Mouse (Mus musculus) kidney, adult 18-20 months (tissue): ENCODE measurements at regions not wholly inside any gene's neighbourhood (a gene's known extent, or its start where the extent isn't known, plus 50 kb on each side); places are given as distances from the start of the nearest gene placed in this dataset.

Experiments
- DNase-seq: peaks from one replicate; pipeline ENCODE4 v3.0.0; 2021

DNA sequence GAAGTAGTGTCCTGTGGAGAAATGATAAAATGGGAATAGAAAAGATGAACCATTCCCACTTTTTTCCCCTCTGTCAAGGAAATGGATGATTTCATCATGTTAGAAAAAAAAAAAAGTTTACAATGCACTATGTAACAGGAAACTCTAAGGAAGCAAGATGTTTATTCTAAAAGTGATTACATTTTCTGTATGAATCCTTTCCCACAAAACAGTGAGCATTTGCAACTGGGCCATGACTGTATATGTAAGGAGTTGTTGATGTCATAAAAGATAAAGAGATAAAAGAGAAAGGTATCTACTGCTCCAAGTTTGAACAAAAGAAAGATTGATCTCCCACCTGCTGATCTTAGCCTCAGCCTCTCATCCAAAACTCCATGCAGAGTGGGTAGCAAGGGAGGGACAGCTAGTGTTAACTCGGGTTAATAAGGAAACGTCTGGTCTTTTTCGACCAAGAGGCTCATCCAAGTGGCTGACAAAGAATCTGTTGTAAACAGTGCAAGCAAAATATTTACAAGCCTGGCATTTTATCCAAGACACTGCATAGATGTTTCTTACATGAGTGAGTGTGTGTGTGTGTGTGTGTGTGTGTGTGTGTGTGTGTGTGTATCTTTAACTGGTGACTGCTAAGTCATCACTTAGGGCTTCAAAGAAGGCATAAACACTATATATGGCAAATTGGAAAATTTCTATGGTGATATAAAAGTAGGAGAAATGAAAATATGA, 213.3 kb downstream of the Gm9733 start:
- no peak for DNase-seq

DNA sequence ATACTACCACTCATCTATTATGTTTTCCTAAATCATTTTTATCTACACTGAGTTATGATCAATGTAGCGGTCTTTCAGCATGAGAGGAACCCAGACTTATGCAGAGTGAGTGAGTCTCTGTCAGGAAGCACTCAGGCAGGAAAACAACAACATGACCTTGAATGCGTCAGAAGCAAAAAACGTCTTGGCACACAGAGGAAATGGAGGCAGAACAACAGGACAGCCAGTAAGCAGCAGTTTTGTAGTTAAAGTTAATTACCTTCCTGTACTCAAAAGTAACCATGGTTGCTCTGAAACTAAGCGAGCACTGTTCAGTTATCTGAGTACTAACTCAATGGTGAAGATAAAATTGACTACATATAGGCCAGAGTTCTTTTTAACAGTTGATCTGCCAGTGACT, 205.4 kb downstream of the Gm9733 start:
- no peak for DNase-seq

- no peak for DNase-seq
Measured at GRCm38 (mm10) chr3:15128370-15128769, 203.7 kb downstream of the Gm9733 start.

GRCm38 (mm10) chr3:15128960-15129359, 203.1 kb downstream of the Gm9733 start:
- DNase-seq: no peak

GRCm38 (mm10) chr3:15129729-15130369, 202.3 kb downstream of the Gm9733 start:
- no peak for DNase-seq

- no peak for DNase-seq
Measured at GRCm38 (mm10) chr3:15132136-15132535, 200.0 kb downstream of the Gm9733 start.

DNA sequence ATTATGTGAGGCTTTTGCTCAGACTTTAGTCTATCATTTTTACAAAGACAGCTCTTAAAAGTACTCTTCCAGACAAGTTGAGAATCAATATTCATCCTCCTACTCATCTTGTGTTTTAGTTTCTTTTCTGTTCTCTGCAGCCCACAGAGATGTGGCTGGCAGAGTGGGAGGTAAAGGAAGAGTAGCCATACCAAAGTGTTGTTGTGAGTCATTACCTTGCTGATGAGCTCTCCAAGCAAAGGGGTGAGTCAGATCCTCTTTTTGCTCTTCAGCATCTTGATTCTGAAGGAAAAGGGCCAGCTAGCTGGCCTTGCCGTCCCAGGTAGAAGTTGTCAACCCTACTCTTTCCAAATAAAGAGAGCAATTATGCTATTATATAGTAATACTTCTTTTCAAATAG, 192.6 kb downstream of the Gm9733 start:
- DNase-seq: no peak

DNA sequence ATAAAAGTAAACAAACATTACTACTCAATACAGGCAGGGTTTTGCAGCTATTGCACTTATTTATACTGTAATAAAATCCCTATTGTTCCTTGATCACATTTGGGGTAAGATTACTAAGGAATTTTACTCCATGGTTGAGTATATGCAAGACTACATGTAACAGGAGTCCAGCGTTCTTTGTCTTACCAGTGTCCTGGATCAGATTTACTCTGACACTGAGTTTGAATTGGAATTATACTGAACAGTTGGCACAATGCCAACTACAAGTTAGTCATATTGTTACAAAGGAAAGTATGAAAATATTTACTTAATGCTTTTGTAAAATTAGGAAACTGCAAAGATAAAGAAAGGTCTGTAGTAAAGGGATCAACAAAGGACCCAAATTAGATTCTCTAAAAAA, 178.4 kb downstream of the Gm9733 start:
- DNase-seq: no peak

DNA sequence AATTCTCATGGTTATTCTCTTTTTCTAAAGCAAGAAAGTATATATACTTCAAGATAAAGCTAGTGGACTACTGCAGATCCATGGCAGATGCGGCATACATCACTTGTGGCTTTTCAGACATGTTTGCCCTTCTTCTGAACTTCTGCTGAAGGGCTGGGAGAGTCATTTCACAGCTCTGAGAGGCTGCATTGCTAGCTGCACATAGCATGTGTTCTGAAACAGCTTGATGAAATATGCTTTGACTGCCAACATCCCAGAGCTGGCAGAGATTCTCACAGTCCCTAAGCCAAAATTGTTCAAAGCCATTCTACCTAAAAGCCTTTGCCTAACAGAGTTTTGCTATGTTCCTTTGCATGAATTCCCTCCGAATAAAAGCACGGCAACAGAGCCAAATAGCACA, 177.9 kb downstream of the Gm9733 start:
- DNase-seq: no peak

- DNase-seq: no peak
Measured at GRCm38 (mm10) chr3:15156681-15157080, 175.4 kb downstream of the Gm9733 start.

GRCm38 (mm10) chr3:15157842-15158241, 174.3 kb downstream of the Gm9733 start:
- no peak for DNase-seq

GRCm38 (mm10) chr3:15158926-15159325, 173.2 kb downstream of the Gm9733 start:
- peak; percentile 6 for DNase-seq

DNA sequence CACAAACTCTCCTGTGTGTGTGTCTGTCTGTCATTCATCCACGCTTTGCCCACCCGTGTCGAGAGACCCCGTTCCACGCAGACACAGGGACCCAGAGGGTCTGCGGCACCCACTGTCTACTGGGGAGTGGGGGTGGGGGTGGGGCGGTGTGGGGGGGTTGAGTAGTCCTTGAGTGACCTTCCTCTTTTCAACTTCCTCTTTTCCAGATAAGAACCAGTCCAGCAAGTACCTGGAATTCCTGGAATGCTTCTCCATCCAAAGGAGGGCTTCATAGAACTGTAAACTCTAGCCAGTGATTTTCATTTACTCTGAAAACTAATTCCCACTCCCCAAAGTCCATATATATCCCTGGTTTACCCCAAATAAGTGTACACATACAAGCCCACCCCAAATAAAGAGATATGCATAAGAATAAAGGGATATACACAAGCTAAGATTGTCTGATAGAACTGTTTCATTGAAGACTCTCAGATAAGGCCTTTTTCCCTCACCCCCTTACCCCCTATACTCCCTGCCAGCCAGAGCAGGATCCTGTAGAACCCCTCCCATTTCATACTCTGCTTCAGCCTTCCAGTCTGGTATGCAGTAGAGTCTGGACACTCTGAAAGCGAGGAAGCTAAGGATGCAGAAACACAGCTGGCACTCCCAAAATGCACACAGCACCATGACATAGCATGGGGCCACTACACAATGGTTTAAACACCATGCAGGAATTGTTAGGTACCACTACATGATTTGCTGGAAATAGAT, 172.0 kb downstream of the Gm9733 start:
- no peak for DNase-seq

DNA sequence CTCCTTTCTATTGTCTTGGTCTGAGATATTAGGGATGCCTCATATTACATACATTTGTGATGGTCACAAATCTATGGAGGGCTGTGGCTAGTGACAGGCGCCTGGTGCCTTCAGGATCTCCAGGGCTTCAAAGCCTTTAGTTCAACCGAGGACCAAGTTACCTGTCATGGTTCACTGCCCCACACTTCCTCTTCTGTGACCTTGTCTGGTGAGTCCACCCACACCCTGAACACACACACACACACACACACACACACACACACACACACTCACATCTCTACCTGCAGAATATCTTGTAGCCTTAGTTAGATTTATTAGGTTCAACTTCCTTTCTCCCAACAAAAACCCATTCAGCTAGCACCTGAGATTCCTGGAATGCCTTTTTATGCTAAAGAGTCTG, 156.3 kb downstream of the Gm9733 start:
- DNase-seq: no peak

GRCm38 (mm10) chr3:15179079-15179812, 152.9 kb downstream of the Gm9733 start:
- DNase-seq: no peak

DNA sequence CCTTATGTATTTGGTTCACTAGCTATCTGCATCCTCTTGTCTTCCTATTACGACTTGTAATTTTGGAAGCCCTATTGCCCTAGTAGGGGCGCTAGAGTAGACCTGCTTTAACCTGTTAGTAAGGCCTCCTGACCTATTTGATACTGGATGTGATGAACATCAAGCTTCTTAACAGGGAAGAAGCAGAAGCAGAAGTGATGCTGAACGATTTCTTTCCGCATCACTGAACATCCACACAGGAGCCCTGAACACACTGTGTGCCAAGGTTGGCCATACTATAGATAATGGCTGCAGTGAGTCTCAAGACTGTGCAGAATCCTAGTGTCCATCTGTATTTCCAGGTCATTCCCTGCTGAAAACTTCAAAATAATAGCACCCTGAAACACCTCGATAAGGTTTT, 151.0 kb downstream of the Gm9733 start:
- DNase-seq: no peak

DNA sequence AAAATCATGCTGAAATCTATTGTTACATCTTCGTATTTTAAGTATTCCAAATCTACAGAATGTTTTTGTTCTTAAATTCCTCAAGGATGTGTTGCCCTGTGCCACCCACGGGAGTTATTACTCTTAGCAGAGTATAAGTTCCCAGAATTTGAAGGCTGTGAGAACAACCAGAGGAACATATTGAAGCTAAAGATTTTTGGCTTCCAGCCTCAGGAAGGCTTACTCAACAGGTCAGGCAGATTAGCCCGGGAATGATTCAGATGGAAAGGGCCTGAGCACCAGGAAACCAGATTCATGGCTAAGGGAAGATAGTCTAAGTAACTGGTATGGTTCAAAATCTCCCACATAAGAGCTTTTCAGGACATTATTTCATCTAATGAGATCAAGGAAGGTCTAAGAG, 145.4 kb downstream of the Gm9733 start:
- no peak for DNase-seq

DNA sequence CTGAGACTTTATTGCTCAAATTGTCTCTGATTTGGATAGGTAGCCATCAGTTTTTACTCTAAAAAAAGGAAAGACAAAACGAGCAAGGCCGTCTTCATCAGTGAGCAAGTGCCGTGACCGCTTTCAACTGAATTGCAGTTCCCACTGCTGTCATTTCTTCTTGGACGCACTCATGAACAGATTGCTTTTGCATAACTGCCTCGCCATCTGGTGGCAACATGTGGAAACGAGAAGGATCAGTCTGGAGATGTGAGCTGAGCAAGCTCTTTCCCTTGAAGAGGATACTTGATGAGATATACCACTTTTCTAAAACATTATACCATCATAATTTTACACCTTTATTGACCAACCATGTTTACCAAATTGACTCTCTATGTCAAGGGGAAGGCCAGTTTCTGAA, 137.7 kb downstream of the Gm9733 start:
- DNase-seq: peak; percentile 78

- DNase-seq: no peak
Measured at GRCm38 (mm10) chr3:15196101-15196500, 136.0 kb downstream of the Gm9733 start.

DNA sequence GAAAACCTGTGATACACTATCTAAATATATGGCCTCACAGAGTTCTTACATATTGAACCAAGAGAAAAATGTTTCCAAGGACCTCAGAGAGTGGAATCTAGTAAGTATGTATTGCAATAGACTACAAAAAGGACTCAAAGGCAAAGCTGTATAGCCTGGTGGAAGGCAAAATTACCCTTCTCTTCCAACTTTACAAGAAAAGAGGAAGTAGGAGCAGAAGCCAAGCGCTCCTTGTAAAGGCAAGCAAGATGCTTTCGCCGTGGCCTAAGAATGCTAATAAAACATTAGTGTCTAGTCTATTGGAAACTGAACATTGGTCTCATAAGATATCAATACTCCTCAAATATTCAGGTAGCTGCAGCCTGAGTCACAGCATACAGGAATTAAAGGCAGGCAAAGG, 134.0 kb downstream of the Gm9733 start:
- no peak for DNase-seq

DNA sequence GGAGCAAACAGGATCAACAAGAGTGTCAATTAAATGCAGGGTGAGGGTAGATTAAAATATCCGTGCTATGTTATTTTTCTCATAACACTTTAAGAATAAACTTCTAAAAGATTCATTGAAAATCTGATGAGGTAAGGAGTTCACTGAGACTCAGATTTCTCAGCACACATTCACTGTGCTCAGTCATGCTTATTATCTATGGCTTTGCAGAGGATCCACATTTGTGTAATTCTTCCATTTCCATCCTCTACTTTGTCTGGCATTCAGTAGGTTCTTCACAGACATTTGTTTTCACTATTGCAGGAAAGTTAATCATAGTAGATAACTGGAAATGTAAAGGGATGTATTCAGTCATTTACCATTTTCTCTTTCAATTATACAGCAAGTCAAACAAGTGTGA, 131.8 kb downstream of the Gm9733 start:
- no peak for DNase-seq

DNA sequence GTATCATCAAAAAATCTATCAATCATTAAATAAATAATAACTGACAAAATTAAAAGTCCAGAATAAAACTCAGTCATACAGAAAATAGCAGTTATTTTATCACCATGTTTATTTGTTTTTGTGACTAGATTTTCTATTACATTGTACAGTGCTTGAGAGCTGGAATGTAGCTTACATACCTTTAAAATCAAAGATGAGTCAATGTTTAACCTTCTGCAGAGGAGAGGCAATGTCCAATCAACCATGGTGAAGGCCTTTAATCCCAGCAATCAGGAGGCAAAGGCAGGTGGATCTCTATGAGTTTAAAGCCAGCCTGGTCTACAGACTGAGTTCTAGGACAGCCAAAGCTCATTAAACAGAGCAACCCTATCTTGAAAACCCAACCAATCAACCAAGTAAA, 131.1 kb downstream of the Gm9733 start:
- no peak for DNase-seq

GRCm38 (mm10) chr3:15202760-15203159, 129.3 kb downstream of the Gm9733 start:
- DNase-seq: no peak
